Mouse (Mus musculus): ENCODE measurements at regions not wholly inside any gene's neighbourhood (a gene's known extent, or its start where the extent isn't known, plus 50 kb on each side); places are given as distances from the start of the nearest gene placed in this dataset.
"Not testable (repeated sequence)": the region's sequence is repeated elsewhere in the genome, so short reads cannot be mapped to it uniquely, and the experiment has no call there.

- Histone ChIP-seq H3K9me3 (ENCODE audit: control insufficient read depth, low read length) (no peaks in the 10 kb centered on the region), H3K36me3 (replicated peaks; ENCODE audit: control insufficient read depth, insufficient read depth) (no peaks in the 10 kb centered on the region), H3K9ac (no peak overlapping the region), H3K4me1 (replicated peaks; ENCODE audit: control insufficient read depth, insufficient read depth, low read length) (no peaks in the 10 kb centered on the region), H3K27me3 (ENCODE audit: control insufficient read depth, insufficient read depth, low read length) (no peaks in the 10 kb centered on the region), H3K27ac (no peak overlapping the region), H3K4me2 (replicated peaks) (no peak overlapping the region), H3K4me3 (replicated peaks; ENCODE audit: low read length) (no peak overlapping the region)
- DNase-seq (ENCODE audit: low spot score) (no peak), ATAC-seq (ENCODE audit: low FRiP score) (no peak)
- WGBS: 75% methylated on average over 2 of the region's 2 CpGs
Observed at GRCm38 (mm10) chr3:18479557-18479956, 531.3 kb downstream of the Cypt12 start.

GRCm38 (mm10) chr3:18482006-18482405 lies 533.8 kb downstream of the Cypt12 start:
- Histone ChIP-seq H3K4me1 (replicated peaks; ENCODE audit: control insufficient read depth, insufficient read depth, low read length) (no peaks in the 10 kb centered on the region), H3K4me2 (replicated peaks) (no peak overlapping the region), H3K27me3 (ENCODE audit: control insufficient read depth, insufficient read depth, low read length) (no peaks in the 10 kb centered on the region), H3K9me3 (ENCODE audit: control insufficient read depth, low read length) (0 out of 2 replicates have a peak, but pooled peaks cover 10% of the 10 kb centered on the region), H3K27ac (no peak overlapping the region), H3K36me3 (replicated peaks; ENCODE audit: control insufficient read depth, insufficient read depth) (no peaks in the 10 kb centered on the region), H3K9ac (no peak overlapping the region), H3K4me3 (replicated peaks; ENCODE audit: low read length) (no peak overlapping the region)
- DNase-seq (ENCODE audit: low spot score) (no peak), ATAC-seq (ENCODE audit: low FRiP score) (no peak)
- 81% methylated on average over 2 of the region's 2 CpGs for WGBS

- H3K4me1 ChIP-seq (replicated peaks; ENCODE audit: control insufficient read depth, insufficient read depth, low read length): no peaks in the 10 kb centered on the region
- 0 out of 2 replicates have a peak, but pooled peaks cover 10% of the 10 kb centered on the region for H3K9me3 ChIP-seq (ENCODE audit: control insufficient read depth, low read length)
- no peak for DNase-seq (ENCODE audit: low spot score)
- H3K9ac ChIP-seq: no peak overlapping the region
- H3K36me3 ChIP-seq (replicated peaks; ENCODE audit: control insufficient read depth, insufficient read depth): no peaks in the 10 kb centered on the region
- no peak overlapping the region for H3K27ac ChIP-seq
- no peak overlapping the region for H3K4me3 ChIP-seq (replicated peaks; ENCODE audit: low read length)
- 71% methylated on average over 2 of the region's 2 CpGs for whole genome bisulfite sequencing
- H3K27me3 ChIP-seq (ENCODE audit: control insufficient read depth, insufficient read depth, low read length): no peaks in the 10 kb centered on the region
- no peak for ATAC-seq (ENCODE audit: low FRiP score)
- no peak overlapping the region for H3K4me2 ChIP-seq (replicated peaks)
Observed at GRCm38 (mm10) chr3:18488886-18489285, 540.7 kb downstream of the Cypt12 start.

- H3K27me3 ChIP-seq (ENCODE audit: control insufficient read depth, insufficient read depth, low read length): no peaks in the 10 kb centered on the region
- H3K9me3 ChIP-seq (ENCODE audit: control insufficient read depth, low read length): no peaks in the 10 kb centered on the region
- DNase-seq (ENCODE audit: low spot score): no peak
- no peaks in the 10 kb centered on the region for H3K36me3 ChIP-seq (replicated peaks; ENCODE audit: control insufficient read depth, insufficient read depth)
- H3K27ac ChIP-seq: no peak overlapping the region
- 28% methylated on average over 3 of the region's 3 CpGs for WGBS
- H3K9ac ChIP-seq: no peak overlapping the region
- no peak overlapping the region for H3K4me3 ChIP-seq (replicated peaks; ENCODE audit: low read length)
- no peaks in the 10 kb centered on the region for H3K4me1 ChIP-seq (replicated peaks; ENCODE audit: control insufficient read depth, insufficient read depth, low read length)
- no peak overlapping the region for H3K4me2 ChIP-seq (replicated peaks)
- no peak for ATAC-seq (ENCODE audit: low FRiP score)
Observed at GRCm38 (mm10) chr3:18522562-18522961, 574.4 kb downstream of the Cypt12 start.

- H3K27me3 ChIP-seq (ENCODE audit: control insufficient read depth, insufficient read depth, low read length): no peaks in the 10 kb centered on the region
- no peak overlapping the region for H3K4me3 ChIP-seq (replicated peaks; ENCODE audit: low read length)
- 86% methylated on average over 2 of the region's 2 CpGs for WGBS
- DNase-seq (ENCODE audit: low spot score) (no peak), ATAC-seq (ENCODE audit: low FRiP score) (no peak)
- no peaks in the 10 kb centered on the region for H3K36me3 ChIP-seq (replicated peaks; ENCODE audit: control insufficient read depth, insufficient read depth)
- H3K4me2 ChIP-seq (replicated peaks): no peak overlapping the region
- H3K9me3 ChIP-seq (ENCODE audit: control insufficient read depth, low read length): no peaks in the 10 kb centered on the region
- H3K9ac ChIP-seq: no peak overlapping the region
- H3K4me1 ChIP-seq (replicated peaks; ENCODE audit: control insufficient read depth, insufficient read depth, low read length): no peaks in the 10 kb centered on the region
- no peak overlapping the region for H3K27ac ChIP-seq
Observed at GRCm38 (mm10) chr3:18524011-18524410, 575.8 kb downstream of the Cypt12 start.

- no peak for ATAC-seq (ENCODE audit: low FRiP score)
- Histone ChIP-seq H3K27me3 (ENCODE audit: control insufficient read depth, insufficient read depth, low read length) (no peaks in the 10 kb centered on the region), H3K27ac (no peak overlapping the region), H3K4me3 (replicated peaks; ENCODE audit: low read length) (no peak overlapping the region), H3K9ac (no peak overlapping the region), H3K4me1 (replicated peaks; ENCODE audit: control insufficient read depth, insufficient read depth, low read length) (no peaks in the 10 kb centered on the region), H3K36me3 (replicated peaks; ENCODE audit: control insufficient read depth, insufficient read depth) (no peaks in the 10 kb centered on the region), H3K4me2 (replicated peaks) (no peak overlapping the region), H3K9me3 (ENCODE audit: control insufficient read depth, low read length) (no peaks in the 10 kb centered on the region)
- DNase-seq (ENCODE audit: low spot score): no peak
- WGBS: 96% methylated on average over 2 of the region's 2 CpGs
Observed at GRCm38 (mm10) chr3:18557201-18557600, 609.0 kb downstream of the Cypt12 start.

- no peaks in the 10 kb centered on the region for H3K36me3 ChIP-seq (replicated peaks; ENCODE audit: control insufficient read depth, insufficient read depth)
- ATAC-seq (ENCODE audit: low FRiP score) (no peak), DNase-seq (ENCODE audit: low spot score) (no peak)
- 82% methylated on average over 4 of the region's 4 CpGs for WGBS
- no peak overlapping the region for H3K9ac ChIP-seq
- no peak overlapping the region for H3K4me2 ChIP-seq (replicated peaks)
- no peaks in the 10 kb centered on the region for H3K4me1 ChIP-seq (replicated peaks; ENCODE audit: control insufficient read depth, insufficient read depth, low read length)
- H3K27me3 ChIP-seq (ENCODE audit: control insufficient read depth, insufficient read depth, low read length): no peaks in the 10 kb centered on the region
- no peaks in the 10 kb centered on the region for H3K9me3 ChIP-seq (ENCODE audit: control insufficient read depth, low read length)
- H3K4me3 ChIP-seq (replicated peaks; ENCODE audit: low read length): no peak overlapping the region
- H3K27ac ChIP-seq: no peak overlapping the region
Observed at GRCm38 (mm10) chr3:18560282-18560785, 612.1 kb downstream of the Cypt12 start.

- H3K9me3 ChIP-seq (ENCODE audit: control insufficient read depth, low read length); H3K4me1 ChIP-seq (replicated peaks; ENCODE audit: control insufficient read depth, insufficient read depth, low read length); DNase-seq (ENCODE audit: low spot score); H3K27ac ChIP-seq; ATAC-seq (ENCODE audit: low FRiP score); H3K4me2 ChIP-seq (replicated peaks); H3K36me3 ChIP-seq (replicated peaks; ENCODE audit: control insufficient read depth, insufficient read depth); H3K4me3 ChIP-seq (replicated peaks; ENCODE audit: low read length); H3K27me3 ChIP-seq (ENCODE audit: control insufficient read depth, insufficient read depth, low read length); H3K9ac ChIP-seq: not testable (repeated sequence)
- 60% methylated on average over 12 of the region's 12 CpGs for WGBS
Observed at GRCm38 (mm10) chr3:18580911-18581626, 632.9 kb downstream of the Cypt12 start.

- no peak for DNase-seq (ENCODE audit: low spot score)
- Histone ChIP-seq H3K27me3 (ENCODE audit: control insufficient read depth, insufficient read depth, low read length) (no peaks in the 10 kb centered on the region), H3K36me3 (replicated peaks; ENCODE audit: control insufficient read depth, insufficient read depth) (no peaks in the 10 kb centered on the region), H3K27ac (no peak overlapping the region), H3K9ac (no peak overlapping the region), H3K9me3 (ENCODE audit: control insufficient read depth, low read length) (no peaks in the 10 kb centered on the region), H3K4me3 (replicated peaks; ENCODE audit: low read length) (no peak overlapping the region), H3K4me1 (replicated peaks; ENCODE audit: control insufficient read depth, insufficient read depth, low read length) (0 out of 2 replicates have a peak, but pooled peaks cover 1% of the 10 kb centered on the region), H3K4me2 (replicated peaks) (no peak overlapping the region)
- 10% methylated on average over 7 of the region's 7 CpGs for WGBS
- no peak for ATAC-seq (ENCODE audit: low FRiP score)
Observed at GRCm38 (mm10) chr3:18620608-18621007, 672.4 kb downstream of the Cypt12 start.

Data from hindbrain, embryonic 14.5 days (tissue).